Mouse (Mus musculus): ENCODE data around the gene Pnpla3. TPM values are rescaled to one million over a fixed set of nuclear protein-coding genes. Genes with fewer than 3 reads are reported as not detected.

The Pnpla3 gene
- under 1 TPM in 2 of 26 experiments, not detected in 24; 0.70 to 0.95 TPM for total RNA-seq (2018; cell fraction: chromatin; rRNA removed)
- total RNA-seq (2018; cell fraction: cytosol; rRNA removed): not detected
- total RNA-seq (2018; cell fraction: nucleus; rRNA removed): under 1 TPM in 1 of 26 experiments, not detected in 25; 0.41 TPM
- not detected in 3 replicates for polyA plus RNA-seq (2018)

- H3K36me3 ChIP-seq (ENCODE audit: inconsistent target): no peaks in the 10 kb centered on the region
- no peak within 1 kb of the TSS for H3K27ac ChIP-seq
- H3K4me3 ChIP-seq (ENCODE audit: inconsistent target): no peak within 1 kb of the TSS
- no peaks in the 10 kb centered on the region for H3K79me2 ChIP-seq (ENCODE audit: inconsistent target)
- under 1% methylated on average over 27 of the region's 28 CpGs for WGBS (ENCODE audit: missing documents)
Measured at GRCm38 (mm10) chr15:84167600-84167999, at the start of gene Pnpla3. TSS of gene Pnpla3 (plus strand) at chr15:84167837.

GRCm38 (mm10) chr15:84120612-84121011, 47.0 kb upstream of the Pnpla3 start:
- Histone ChIP-seq H3K79me2 (ENCODE audit: inconsistent target) (no peaks in the 10 kb centered on the region), H3K36me3 (ENCODE audit: inconsistent target) (no peaks in the 10 kb centered on the region), H3K4me3 (ENCODE audit: inconsistent target) (no peak overlapping the region), H3K27ac (no peak overlapping the region)
- 26% methylated on average over 6 of the region's 6 CpGs for WGBS (ENCODE audit: missing documents)

- Histone ChIP-seq H3K79me2 (ENCODE audit: inconsistent target) (no peaks in the 10 kb centered on the region), H3K36me3 (ENCODE audit: inconsistent target) (no peaks in the 10 kb centered on the region), H3K27ac (no peak overlapping the region), H3K4me3 (ENCODE audit: inconsistent target) (no peak overlapping the region)
- 54% methylated on average over 7 of the region's 7 CpGs for WGBS (ENCODE audit: missing documents)
Measured at GRCm38 (mm10) chr15:84121036-84121435, 46.6 kb upstream of the Pnpla3 start.

GRCm38 (mm10) chr15:84123075-84123474, 44.6 kb upstream of the Pnpla3 start, which contains the start of gene Pnpla5:
TSS of gene Pnpla5 (minus strand) at chr15:84123175.
- Histone ChIP-seq H3K4me3 (ENCODE audit: inconsistent target) (no peak within 1 kb of the TSS), H3K79me2 (ENCODE audit: inconsistent target) (no peaks in the 10 kb centered on the region), H3K27ac (no peak within 1 kb of the TSS), H3K36me3 (ENCODE audit: inconsistent target) (no peaks in the 10 kb centered on the region)
- WGBS (ENCODE audit: missing documents): 94% methylated on average over 8 of the region's 8 CpGs

GRCm38 (mm10) chr15:84124086-84124485, 43.6 kb upstream of the Pnpla3 start:
- H3K4me3 ChIP-seq (ENCODE audit: inconsistent target): no peak overlapping the region
- no peaks in the 10 kb centered on the region for H3K79me2 ChIP-seq (ENCODE audit: inconsistent target)
- H3K27ac ChIP-seq: no peak overlapping the region
- H3K36me3 ChIP-seq (ENCODE audit: inconsistent target): no peaks in the 10 kb centered on the region
- WGBS (ENCODE audit: missing documents): 90% methylated on average over 6 of the region's 7 CpGs

- Histone ChIP-seq H3K27ac (no peak overlapping the region), H3K36me3 (ENCODE audit: inconsistent target) (no peaks in the 10 kb centered on the region), H3K79me2 (ENCODE audit: inconsistent target) (no peaks in the 10 kb centered on the region), H3K4me3 (ENCODE audit: inconsistent target) (no peak overlapping the region)
- WGBS (ENCODE audit: missing documents): 6% methylated on average over 4 of the region's 4 CpGs
Measured at GRCm38 (mm10) chr15:84126447-84126846, 41.2 kb upstream of the Pnpla3 start.

- 8% methylated on average over 5 of the region's 5 CpGs for WGBS (ENCODE audit: missing documents)
- H3K27ac ChIP-seq: no peak overlapping the region
- H3K4me3 ChIP-seq (ENCODE audit: inconsistent target): no peak overlapping the region
- no peaks in the 10 kb centered on the region for H3K79me2 ChIP-seq (ENCODE audit: inconsistent target)
- no peaks in the 10 kb centered on the region for H3K36me3 ChIP-seq (ENCODE audit: inconsistent target)
Measured at GRCm38 (mm10) chr15:84126871-84127270, 40.8 kb upstream of the Pnpla3 start.

- 69% methylated on average over 16 of the region's 16 CpGs for WGBS (ENCODE audit: missing documents)
- no peak overlapping the region for H3K4me3 ChIP-seq (ENCODE audit: inconsistent target)
- H3K36me3 ChIP-seq (ENCODE audit: inconsistent target): no peaks in the 10 kb centered on the region
- no peaks in the 10 kb centered on the region for H3K79me2 ChIP-seq (ENCODE audit: inconsistent target)
- no peak overlapping the region for H3K27ac ChIP-seq
Measured at GRCm38 (mm10) chr15:84131096-84131786, 36.4 kb upstream of the Pnpla3 start.

- H3K79me2 ChIP-seq (ENCODE audit: inconsistent target): no peaks in the 10 kb centered on the region
- H3K36me3 ChIP-seq (ENCODE audit: inconsistent target): no peaks in the 10 kb centered on the region
- WGBS (ENCODE audit: missing documents): 90% methylated on average over 7 of the region's 7 CpGs
- H3K4me3 ChIP-seq (ENCODE audit: inconsistent target): no peak overlapping the region
- H3K27ac ChIP-seq: no peak overlapping the region
Measured at GRCm38 (mm10) chr15:84131971-84132370, 35.7 kb upstream of the Pnpla3 start.

- WGBS (ENCODE audit: missing documents): 59% methylated on average over 4 of the region's 4 CpGs
- no peak overlapping the region for H3K27ac ChIP-seq
- H3K4me3 ChIP-seq (ENCODE audit: inconsistent target): no peak overlapping the region
- no peaks in the 10 kb centered on the region for H3K79me2 ChIP-seq (ENCODE audit: inconsistent target)
- no peaks in the 10 kb centered on the region for H3K36me3 ChIP-seq (ENCODE audit: inconsistent target)
Measured at GRCm38 (mm10) chr15:84133440-84133839, 34.2 kb upstream of the Pnpla3 start.

GRCm38 (mm10) chr15:84135472-84135871, 32.2 kb upstream of the Pnpla3 start:
- 89% methylated on average over 5 of the region's 5 CpGs for WGBS (ENCODE audit: missing documents)
- no peak overlapping the region for H3K27ac ChIP-seq
- H3K4me3 ChIP-seq (ENCODE audit: inconsistent target): no peak overlapping the region
- no peaks in the 10 kb centered on the region for H3K79me2 ChIP-seq (ENCODE audit: inconsistent target)
- no peaks in the 10 kb centered on the region for H3K36me3 ChIP-seq (ENCODE audit: inconsistent target)

- Histone ChIP-seq H3K27ac (no peak overlapping the region), H3K79me2 (ENCODE audit: inconsistent target) (no peaks in the 10 kb centered on the region), H3K4me3 (ENCODE audit: inconsistent target) (no peak overlapping the region), H3K36me3 (ENCODE audit: inconsistent target) (no peaks in the 10 kb centered on the region)
- WGBS (ENCODE audit: missing documents): 51% methylated on average over 12 of the region's 12 CpGs
Measured at GRCm38 (mm10) chr15:84136473-84137415, 30.9 kb upstream of the Pnpla3 start.

- Histone ChIP-seq H3K27ac (no peak overlapping the region), H3K79me2 (ENCODE audit: inconsistent target) (no peaks in the 10 kb centered on the region), H3K4me3 (ENCODE audit: inconsistent target) (no peak overlapping the region), H3K36me3 (ENCODE audit: inconsistent target) (no peaks in the 10 kb centered on the region)
- 49% methylated on average over 5 of the region's 5 CpGs for WGBS (ENCODE audit: missing documents)
Measured at GRCm38 (mm10) chr15:84139592-84140005, 28.0 kb upstream of the Pnpla3 start.

- no peak overlapping the region for H3K4me3 ChIP-seq (ENCODE audit: inconsistent target)
- no peak overlapping the region for H3K27ac ChIP-seq
- 80% methylated on average over 3 of the region's 3 CpGs for WGBS (ENCODE audit: missing documents)
- H3K79me2 ChIP-seq (ENCODE audit: inconsistent target): no peaks in the 10 kb centered on the region
- no peaks in the 10 kb centered on the region for H3K36me3 ChIP-seq (ENCODE audit: inconsistent target)
Measured at GRCm38 (mm10) chr15:84140109-84140508, 27.5 kb upstream of the Pnpla3 start.

GRCm38 (mm10) chr15:84140929-84141328, 26.7 kb upstream of the Pnpla3 start:
- Histone ChIP-seq H3K36me3 (ENCODE audit: inconsistent target) (no peaks in the 10 kb centered on the region), H3K4me3 (ENCODE audit: inconsistent target) (no peak overlapping the region), H3K27ac (no peak overlapping the region), H3K79me2 (ENCODE audit: inconsistent target) (no peaks in the 10 kb centered on the region)
- WGBS (ENCODE audit: missing documents): 89% methylated on average over 4 of the region's 5 CpGs

Measured in macrophage (primary cell).